ENCODE assay signal across 8 mouse cellular contexts in genomic region chr8:94036541-94036940, GRCm38 (mm10). TPM values are rescaled to one million over a fixed set of nuclear protein-coding genes. Genes with fewer than 3 reads are reported as not detected.
A peak's percentile ranks its signal among the peaks of the same experiment; 100 is the strongest.
DNase-seq lines count a peak whose midpoint lies in the region; ATAC-seq lines count a peak whose summit lies in the region.
"Not testable (repeated sequence)": the region's sequence is repeated elsewhere in the genome, so short reads cannot be mapped to it uniquely, and the experiment has no call there.

No protein-coding gene starts in this region.

- not testable (repeated sequence) for H3K27me3 ChIP-seq in intestine, embryonic 15.5 days (replicated peaks); limb, embryonic 10.5 days (ENCODE audit: low read depth, poor library complexity, severe bottlenecking); midbrain, embryonic 10.5 days (ENCODE audit: low read depth, poor library complexity, severe bottlenecking)

- peak; percentile 55 for DNase-seq in adipocyte (ENCODE audit: low spot score)
- peak; percentile 90 for DNase-seq in embryo, embryonic 10 days (ENCODE audit: low spot score)
- peak; percentile 55 for DNase-seq in gastrocnemius, postnatal 14 days
- DNase-seq in limb, embryonic 10.5 days (ENCODE audit: low spot score), result peak; percentile 80
- DNase-seq in midbrain, embryonic 10.5 days (ENCODE audit: low spot score), result peak; percentile 78
- peak; percentile 64 for DNase-seq in right cerebral cortex, postnatal 4 days
- DNase-seq in yolk sac, embryonic 10.5 days (ENCODE audit: low spot score), result peak; percentile 82

- ATAC-seq in intestine, embryonic 15.5 days, result peak; percentile 94

- H3K36me3 ChIP-seq in intestine, embryonic 15.5 days, result not testable (repeated sequence)
- H3K36me3 ChIP-seq in limb, embryonic 10.5 days, result peaks cover 19% of the 10 kb centered on the region
- peaks cover 19% of the 10 kb centered on the region for H3K36me3 ChIP-seq in midbrain, embryonic 10.5 days

- peak overlapping the region; percentile 79 for H3K27ac ChIP-seq in intestine, embryonic 15.5 days
- peak overlapping the region; percentile 84 for H3K27ac ChIP-seq in limb, embryonic 10.5 days
- peak overlapping the region; percentile 87 for H3K27ac ChIP-seq in midbrain, embryonic 10.5 days (replicated peaks)

- intact Hi-C loops in gastrocnemius, postnatal 14 days (cut with DNase I; ENCODE audit: low total_unique reads), result not testable (repeated sequence)

- H3K4me3 ChIP-seq in intestine, embryonic 15.5 days (replicated peaks), result peak overlapping the region; percentile 87
- peak overlapping the region; percentile 82 for H3K4me3 ChIP-seq in limb, embryonic 10.5 days
- peak overlapping the region; percentile 82 for H3K4me3 ChIP-seq in midbrain, embryonic 10.5 days

- peak overlapping the region; percentile 75 for H3K4me2 ChIP-seq in intestine, embryonic 15.5 days (replicated peaks)

- H3K9me3 ChIP-seq in intestine, embryonic 15.5 days; limb, embryonic 10.5 days (replicated peaks); midbrain, embryonic 10.5 days (replicated peaks): not testable (repeated sequence)

- not testable (repeated sequence) for H3K4me1 ChIP-seq in intestine, embryonic 15.5 days (replicated peaks)
- peaks cover 17% of the 10 kb centered on the region for H3K4me1 ChIP-seq in limb, embryonic 10.5 days
- H3K4me1 ChIP-seq in midbrain, embryonic 10.5 days, result peaks cover 34% of the 10 kb centered on the region

- under 1% methylated on average over 27 of the region's 32 CpGs for WGBS in intestine, embryonic 15.5 days
- under 1% methylated on average over 32 of the region's 32 CpGs for WGBS in limb, embryonic 10.5 days
- under 1% methylated on average over 24 of the region's 32 CpGs for WGBS in midbrain, embryonic 10.5 days

- peak overlapping the region; percentile 51 for H3K9ac ChIP-seq in intestine, embryonic 15.5 days

RNA-seq across cellular contexts. Expression of gene Nudt21, which starts 0.3 kb away (rescaled TPM):
- 10 to 100 TPM; 14.6 to 18.5 TPM for total RNA-seq in gastrocnemius, postnatal 14 days (2021)
- 104 and 126 TPM in 2 replicates for polyA plus RNA-seq in intestine, embryonic 15.5 days (2015; fragmentation: Nextera tagmentation; extraction: Ambion mirVana)
- polyA plus RNA-seq in limb, embryonic 10.5 days (2016; fragmentation: Nextera tagmentation; extraction: Ambion mirVana), result 147 and 161 TPM in 2 replicates
- 181 and 182 TPM in 2 replicates for polyA plus RNA-seq in midbrain, embryonic 10.5 days (2016; fragmentation: Nextera tagmentation; extraction: Ambion mirVana)

RNA-seq across cellular contexts. Expression of gene Ogfod1, which starts 0.5 kb away (rescaled TPM):
- total RNA-seq in gastrocnemius, postnatal 14 days (2021), result 10 to 100 TPM; 14.5 to 15.2 TPM
- 10.5 and 12.8 TPM in 2 replicates for polyA plus RNA-seq in intestine, embryonic 15.5 days (2015; fragmentation: Nextera tagmentation; extraction: Ambion mirVana)
- 13.6 and 15.4 TPM in 2 replicates for polyA plus RNA-seq in limb, embryonic 10.5 days (2016; fragmentation: Nextera tagmentation; extraction: Ambion mirVana)
- polyA plus RNA-seq in midbrain, embryonic 10.5 days (2016; fragmentation: Nextera tagmentation; extraction: Ambion mirVana), result 10.8 and 11.6 TPM in 2 replicates

RNA-seq across cellular contexts. Expression of gene Amfr, which starts 23.9 kb away (rescaled TPM):
- total RNA-seq in gastrocnemius, postnatal 14 days (2021), result 10 to 100 TPM; 69.7 to 70.6 TPM
- 47.5 and 51.7 TPM in 2 replicates for polyA plus RNA-seq in intestine, embryonic 15.5 days (2015; fragmentation: Nextera tagmentation; extraction: Ambion mirVana)
- polyA plus RNA-seq in limb, embryonic 10.5 days (2016; fragmentation: Nextera tagmentation; extraction: Ambion mirVana), result 35.9 and 39.1 TPM in 2 replicates
- 47.0 and 50.8 TPM in 2 replicates for polyA plus RNA-seq in midbrain, embryonic 10.5 days (2016; fragmentation: Nextera tagmentation; extraction: Ambion mirVana)

Comparison
In these comparisons a context has a peak if more than half of its experiments do, and no peak if none do; other contexts are left out.
1. Peak in every context shown above with its lines: DNase-seq, ATAC-seq, H3K4me3 ChIP-seq and H3K27ac ChIP-seq.